Mouse (Mus musculus): ENCODE measurements at regions not wholly inside any gene's neighbourhood (a gene's known extent, or its start where the extent isn't known, plus 50 kb on each side); places are given as distances from the start of the nearest gene placed in this dataset.
"Not testable (repeated sequence)": the region's sequence is repeated elsewhere in the genome, so short reads cannot be mapped to it uniquely, and the experiment has no call there.

GRCm38 (mm10) chr14:46578051-46579000 is 182.0 kb upstream of the Cdkn3 start:
- no peak for ATAC-seq (ENCODE audit: insufficient number of reproducible peaks, low FRiP score, low TSS enrichment, low read depth)
- Histone ChIP-seq H3K27ac (no peak overlapping the region), H3K36me3 (no peaks in the 10 kb centered on the region), H3K4me1 (peaks cover 4% of the 10 kb centered on the region; the same call in 1 of the 2 replicates), H3K9me3 (no peaks in the 10 kb centered on the region), H3K4me3 (no peak overlapping the region), H3K4me2 (no peak overlapping the region), H3K9ac (no peak overlapping the region), H3K27me3 (no peaks in the 10 kb centered on the region)
- 47% methylated on average over 13 of the region's 13 CpGs for WGBS

GRCm38 (mm10) chr14:46575889-46576288 is 184.5 kb upstream of the Cdkn3 start:
- no peaks in the 10 kb centered on the region for H3K9me3 ChIP-seq

GRCm38 (mm10) chr14:46575414-46575813 is 184.9 kb upstream of the Cdkn3 start:
- no peak for ATAC-seq (ENCODE audit: insufficient number of reproducible peaks, low FRiP score, low TSS enrichment, low read depth)
- no peak overlapping the region for H3K4me2 ChIP-seq
- peaks cover 9% of the 10 kb centered on the region; the same call in 1 of the 2 replicates for H3K27me3 ChIP-seq
- H3K36me3 ChIP-seq, result no peaks in the 10 kb centered on the region
- H3K9ac ChIP-seq, result no peak overlapping the region
- no peak overlapping the region for H3K4me3 ChIP-seq
- 33% methylated on average over 3 of the region's 3 CpGs for WGBS
- H3K9me3 ChIP-seq, result no peaks in the 10 kb centered on the region
- no peak overlapping the region for H3K27ac ChIP-seq
- H3K4me1 ChIP-seq, result peaks cover 4% of the 10 kb centered on the region; the same call in 1 of the 2 replicates

More at GRCm38 (mm10) chr14:46575889-46576288, 184.5 kb upstream of the Cdkn3 start:
- Histone ChIP-seq H3K9ac (no peak overlapping the region), H3K27ac (no peak overlapping the region), H3K27me3 (peaks cover 9% of the 10 kb centered on the region; the same call in 1 of the 2 replicates), H3K36me3 (no peaks in the 10 kb centered on the region), H3K4me2 (no peak overlapping the region), H3K4me3 (no peak overlapping the region), H3K4me1 (peaks cover 4% of the 10 kb centered on the region; the same call in 1 of the 2 replicates)
- ATAC-seq (ENCODE audit: insufficient number of reproducible peaks, low FRiP score, low TSS enrichment, low read depth), result no peak
- 68% methylated on average over 4 of the region's 4 CpGs for WGBS

GRCm38 (mm10) chr14:46573401-46573800 is 182.9 kb upstream of the Bmp4 start:
- no peak for ATAC-seq (ENCODE audit: insufficient number of reproducible peaks, low FRiP score, low TSS enrichment, low read depth)

GRCm38 (mm10) chr14:46572972-46573371 is 182.5 kb upstream of the Bmp4 start:
- 70% methylated on average over 2 of the region's 2 CpGs for WGBS
- not testable (repeated sequence) for H3K9ac ChIP-seq; H3K4me2 ChIP-seq; H3K36me3 ChIP-seq; H3K27ac ChIP-seq; H3K4me3 ChIP-seq; ATAC-seq (ENCODE audit: insufficient number of reproducible peaks, low FRiP score, low TSS enrichment, low read depth); H3K9me3 ChIP-seq
- Histone ChIP-seq H3K27me3 (peaks cover 10% of the 10 kb centered on the region; the same call in 1 of the 2 replicates), H3K4me1 (peaks cover 12% of the 10 kb centered on the region)

More at GRCm38 (mm10) chr14:46573401-46573800, 182.9 kb upstream of the Bmp4 start:
- Histone ChIP-seq H3K27ac (no peak overlapping the region), H3K36me3 (no peaks in the 10 kb centered on the region), H3K4me1 (peaks cover 12% of the 10 kb centered on the region), H3K4me3 (no peak overlapping the region), H3K9me3 (no peaks in the 10 kb centered on the region), H3K9ac (no peak overlapping the region), H3K4me2 (no peak overlapping the region), H3K27me3 (peaks cover 9% of the 10 kb centered on the region; the same call in 1 of the 2 replicates)
- 71% methylated on average over 6 of the region's 6 CpGs for WGBS

- no peaks in the 10 kb centered on the region for H3K36me3 ChIP-seq
- H3K4me2 ChIP-seq, result no peak overlapping the region
- no peak overlapping the region for H3K27ac ChIP-seq
- WGBS, result 86% methylated on average over 1 of the region's 1 CpGs
- no peaks in the 10 kb centered on the region for H3K9me3 ChIP-seq
- H3K4me1 ChIP-seq, result peaks cover 17% of the 10 kb centered on the region
- H3K27me3 ChIP-seq, result peaks cover 12% of the 10 kb centered on the region; the same call in 1 of the 2 replicates
- ATAC-seq (ENCODE audit: insufficient number of reproducible peaks, low FRiP score, low TSS enrichment, low read depth), result no peak
- no peak overlapping the region for H3K9ac ChIP-seq
- no peak overlapping the region for H3K4me3 ChIP-seq
Measured at GRCm38 (mm10) chr14:46571841-46572240, 181.4 kb upstream of the Bmp4 start.

- Histone ChIP-seq H3K27me3 (peaks cover 20% of the 10 kb centered on the region; the same call in 1 of the 2 replicates), H3K4me1 (peaks cover 16% of the 10 kb centered on the region), H3K9ac (no peak overlapping the region), H3K4me2 (no peak overlapping the region), H3K36me3 (no peaks in the 10 kb centered on the region), H3K27ac (no peak overlapping the region), H3K9me3 (no peaks in the 10 kb centered on the region), H3K4me3 (no peak overlapping the region)
- ATAC-seq (ENCODE audit: insufficient number of reproducible peaks, low FRiP score, low TSS enrichment, low read depth), result no peak
- 51% methylated on average over 8 of the region's 8 CpGs for WGBS
Measured at GRCm38 (mm10) chr14:46569273-46569672, 178.8 kb upstream of the Bmp4 start.

GRCm38 (mm10) chr14:46567411-46567780 is 176.9 kb upstream of the Bmp4 start:
- Histone ChIP-seq H3K27me3 (peaks cover 20% of the 10 kb centered on the region; the same call in 1 of the 2 replicates), H3K36me3 (no peaks in the 10 kb centered on the region), H3K27ac (no peak overlapping the region), H3K4me1 (peaks cover 22% of the 10 kb centered on the region), H3K9ac (no peak overlapping the region), H3K9me3 (no peaks in the 10 kb centered on the region), H3K4me2 (no peak overlapping the region), H3K4me3 (no peak overlapping the region)
- 27% methylated on average over 3 of the region's 3 CpGs for WGBS
- ATAC-seq (ENCODE audit: insufficient number of reproducible peaks, low FRiP score, low TSS enrichment, low read depth), result no peak

GRCm38 (mm10) chr14:46566681-46567410 is 176.4 kb upstream of the Bmp4 start:
- Histone ChIP-seq H3K4me3 (no peak overlapping the region), H3K4me2 (no peak overlapping the region), H3K36me3 (no peaks in the 10 kb centered on the region), H3K9ac (no peak overlapping the region), H3K4me1 (peaks cover 22% of the 10 kb centered on the region), H3K9me3 (no peaks in the 10 kb centered on the region), H3K27me3 (peaks cover 19% of the 10 kb centered on the region; the same call in 1 of the 2 replicates), H3K27ac (no peak overlapping the region)
- no peak for ATAC-seq (ENCODE audit: insufficient number of reproducible peaks, low FRiP score, low TSS enrichment, low read depth)
- WGBS, result 20% methylated on average over 9 of the region's 9 CpGs

GRCm38 (mm10) chr14:46564998-46565397 is 174.5 kb upstream of the Bmp4 start:
- H3K4me3 ChIP-seq, result no peak overlapping the region
- H3K9ac ChIP-seq, result no peak overlapping the region
- 18% methylated on average over 3 of the region's 3 CpGs for WGBS
- H3K27ac ChIP-seq, result no peak overlapping the region
- H3K9me3 ChIP-seq, result no peaks in the 10 kb centered on the region
- peaks cover 22% of the 10 kb centered on the region for H3K4me1 ChIP-seq
- ATAC-seq (ENCODE audit: insufficient number of reproducible peaks, low FRiP score, low TSS enrichment, low read depth), result no peak
- 0 out of 2 replicates have a peak, but pooled peaks cover 12% of the 10 kb centered on the region for H3K27me3 ChIP-seq
- H3K36me3 ChIP-seq, result no peaks in the 10 kb centered on the region
- no peak overlapping the region for H3K4me2 ChIP-seq

GRCm38 (mm10) chr14:46562016-46562415 is 171.5 kb upstream of the Bmp4 start:
- 0 out of 2 replicates have a peak, but pooled peaks cover 8% of the 10 kb centered on the region for H3K27me3 ChIP-seq
- WGBS, result 77% methylated on average over 5 of the region's 5 CpGs
- no peaks in the 10 kb centered on the region for H3K9me3 ChIP-seq
- no peak overlapping the region for H3K4me2 ChIP-seq
- no peak overlapping the region for H3K4me3 ChIP-seq
- no peak for ATAC-seq (ENCODE audit: insufficient number of reproducible peaks, low FRiP score, low TSS enrichment, low read depth)
- H3K9ac ChIP-seq, result no peak overlapping the region
- H3K4me1 ChIP-seq, result peaks cover 9% of the 10 kb centered on the region; the same call in 1 of the 2 replicates
- no peaks in the 10 kb centered on the region for H3K36me3 ChIP-seq
- no peak overlapping the region for H3K27ac ChIP-seq
